Mouse (Mus musculus): ENCODE data around the gene Gapdhs. TPM values are rescaled to one million over a fixed set of nuclear protein-coding genes. Genes with fewer than 3 reads are reported as not detected.

The Gapdhs gene
- total RNA-seq, 1 experiment: not detected

DNA sequence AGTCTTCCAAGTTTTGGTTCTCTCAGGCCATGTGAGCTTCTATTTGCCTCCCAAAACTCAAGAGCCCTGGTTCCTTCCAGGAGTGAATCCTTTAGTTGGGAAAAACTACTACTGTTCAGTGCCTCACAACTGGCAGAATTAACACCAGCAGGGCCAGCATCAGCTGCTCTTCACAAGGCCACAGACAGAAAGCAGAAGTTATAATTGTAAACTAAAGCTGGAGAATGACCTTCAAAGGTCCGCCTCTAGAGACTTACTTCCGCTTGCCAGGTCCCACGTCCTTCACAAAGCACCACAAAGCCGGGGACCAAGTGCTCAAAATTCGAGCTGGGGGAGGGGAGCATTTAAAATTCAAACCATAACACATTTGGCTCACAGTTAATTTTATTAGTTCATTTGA is 45.4 kb downstream of the Gapdhs start:
- no peak for DNase-seq (ENCODE audit: low read depth, low spot score)
- no peaks in the 10 kb centered on the region for H3K36me3 ChIP-seq (ENCODE audit: control insufficient read depth, insufficient read depth, low read length, poor library complexity, severe bottlenecking)
- in situ Hi-C loops (cut with MboI; ENCODE audit: low sequenced_read_pairs in 2 of 2, unreplicated experiment in 2 of 2): no loop called here
- H3K4me3 ChIP-seq (ENCODE audit: insufficient read depth in 1 of 2, low read depth in 1 of 2, low read length in 2 of 2, poor library complexity in 1 of 2, severe bottlenecking in 1 of 2): no peak overlapping the region
- TF ChIP-seq ZNF384 (IDR thresholded peaks at IDR 0.05; ENCODE audit: low read depth, low read length): no peak
- no peak for TF ChIP-seq HCFC1 (IDR thresholded peaks at IDR 0.05; ENCODE audit: borderline replicate concordance, insufficient read depth, low read length)
- TF ChIP-seq ZC3H11A (IDR thresholded peaks at IDR 0.05; ENCODE audit: borderline replicate concordance, low read depth, low read length): no peak
- no peak for TF ChIP-seq CHD2 (IDR thresholded peaks at IDR 0.05; ENCODE audit: low read depth, low read length)
- no peak for TF ChIP-seq MAFK (IDR thresholded peaks at IDR 0.05; ENCODE audit: insufficient read depth, low read depth, low read length)
- no peaks in the 10 kb centered on the region for H3K9me3 ChIP-seq (ENCODE audit: control insufficient read depth, insufficient read depth, low read depth, low read length)
- H3K9ac ChIP-seq (ENCODE audit: insufficient read depth, low read depth, low read length, poor library complexity, severe bottlenecking): no peak overlapping the region
- no peak overlapping the region for H3K27ac ChIP-seq (ENCODE audit: insufficient read depth, low read depth, low read length, poor library complexity, severe bottlenecking)
- peaks cover 0 to 5% of the 10 kb centered on the region in 2 experiments; a peak in 1 of 4 replicates for H3K4me1 ChIP-seq (ENCODE audit: control insufficient read depth in 2 of 2, insufficient read depth in 2 of 2, low read length in 2 of 2, poor library complexity in 1 of 2)

DNA sequence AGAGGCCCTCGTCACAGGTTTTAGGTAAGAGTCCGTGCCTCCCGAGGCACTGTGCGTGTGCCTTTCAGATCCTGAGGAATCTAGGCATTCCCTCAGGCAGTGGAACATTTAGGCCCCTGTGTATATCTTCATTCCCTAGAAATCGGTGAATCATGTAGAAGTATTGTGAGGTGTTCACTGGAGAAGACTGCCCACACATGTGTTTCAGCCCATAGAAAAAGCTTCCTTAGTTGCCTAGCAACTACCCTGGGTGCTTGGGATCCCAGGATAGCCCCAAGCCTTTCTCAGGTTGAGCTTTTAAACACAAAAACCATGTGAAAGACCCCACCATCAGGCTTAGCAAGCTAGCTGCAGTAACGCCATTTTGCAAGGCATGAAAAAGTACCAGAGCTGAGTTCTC is 55.2 kb downstream of the Gapdhs start:
- Histone ChIP-seq H3K27ac (ENCODE audit: insufficient read depth, low read depth, low read length, poor library complexity, severe bottlenecking) (no peak overlapping the region), H3K4me1 (ENCODE audit: control insufficient read depth in 2 of 2, insufficient read depth in 2 of 2, low read length in 2 of 2, poor library complexity in 1 of 2) (no peaks in the 10 kb centered on the region), H3K36me3 (ENCODE audit: control insufficient read depth, insufficient read depth, low read length, poor library complexity, severe bottlenecking) (no peaks in the 10 kb centered on the region), H3K9ac (ENCODE audit: insufficient read depth, low read depth, low read length, poor library complexity, severe bottlenecking) (no peak overlapping the region), H3K9me3 (ENCODE audit: control insufficient read depth, insufficient read depth, low read depth, low read length) (no peaks in the 10 kb centered on the region), H3K4me3 (ENCODE audit: insufficient read depth in 1 of 2, low read depth in 1 of 2, low read length in 2 of 2, poor library complexity in 1 of 2, severe bottlenecking in 1 of 2) (no peak overlapping the region)
- no peak for DNase-seq (ENCODE audit: low read depth, low spot score)
- in situ Hi-C loops (cut with MboI; ENCODE audit: low sequenced_read_pairs in 2 of 2, unreplicated experiment in 2 of 2): no loop called here
- TF ChIP-seq CHD2 (IDR thresholded peaks at IDR 0.05; ENCODE audit: low read depth, low read length): no peak
- no peak for TF ChIP-seq HCFC1 (IDR thresholded peaks at IDR 0.05; ENCODE audit: borderline replicate concordance, insufficient read depth, low read length)
- no peak for TF ChIP-seq ZC3H11A (IDR thresholded peaks at IDR 0.05; ENCODE audit: borderline replicate concordance, low read depth, low read length)
- TF ChIP-seq MAFK (IDR thresholded peaks at IDR 0.05; ENCODE audit: insufficient read depth, low read depth, low read length): no peak
- TF ChIP-seq ZNF384 (IDR thresholded peaks at IDR 0.05; ENCODE audit: low read depth, low read length): no peak

DNA sequence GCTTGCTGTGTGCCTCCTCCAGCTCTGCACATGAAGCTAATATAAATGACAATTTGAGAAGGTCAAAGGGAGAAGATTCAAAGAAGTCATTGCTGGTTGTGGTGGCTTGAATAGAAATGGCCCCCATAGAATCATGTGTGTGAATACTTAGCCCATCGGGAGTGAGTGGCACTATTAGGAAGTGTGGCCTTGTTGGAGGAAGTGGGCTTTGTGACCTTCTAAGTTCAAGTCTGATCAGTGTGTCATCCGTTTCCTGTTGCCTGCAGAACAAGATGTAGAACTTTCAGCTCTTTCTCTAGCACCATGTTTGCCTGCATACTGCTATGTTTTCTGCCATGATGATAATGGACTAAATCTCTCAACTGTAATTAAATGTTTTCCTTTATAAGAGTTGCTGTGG is 60.1 kb downstream of the Gapdhs start:
- no peaks in the 10 kb centered on the region for H3K9me3 ChIP-seq (ENCODE audit: control insufficient read depth, insufficient read depth, low read depth, low read length)
- H3K4me1 ChIP-seq (ENCODE audit: control insufficient read depth in 2 of 2, insufficient read depth in 2 of 2, low read length in 2 of 2, poor library complexity in 1 of 2): no peaks in the 10 kb centered on the region
- H3K27ac ChIP-seq (ENCODE audit: insufficient read depth, low read depth, low read length, poor library complexity, severe bottlenecking): no peak overlapping the region
- DNase-seq (ENCODE audit: low read depth, low spot score): no peak
- no peaks in the 10 kb centered on the region for H3K36me3 ChIP-seq (ENCODE audit: control insufficient read depth, insufficient read depth, low read length, poor library complexity, severe bottlenecking)
- TF ChIP-seq MAFK (IDR thresholded peaks at IDR 0.05; ENCODE audit: insufficient read depth, low read depth, low read length) (no peak), CHD2 (IDR thresholded peaks at IDR 0.05; ENCODE audit: low read depth, low read length) (no peak), ZNF384 (IDR thresholded peaks at IDR 0.05; ENCODE audit: low read depth, low read length) (no peak), ZC3H11A (IDR thresholded peaks at IDR 0.05; ENCODE audit: borderline replicate concordance, low read depth, low read length) (no peak), HCFC1 (IDR thresholded peaks at IDR 0.05; ENCODE audit: borderline replicate concordance, insufficient read depth, low read length) (no peak)
- H3K9ac ChIP-seq (ENCODE audit: insufficient read depth, low read depth, low read length, poor library complexity, severe bottlenecking): no peak overlapping the region
- no peak overlapping the region for H3K4me3 ChIP-seq (ENCODE audit: insufficient read depth in 1 of 2, low read depth in 1 of 2, low read length in 2 of 2, poor library complexity in 1 of 2, severe bottlenecking in 1 of 2)
- in situ Hi-C loops (cut with MboI; ENCODE audit: low sequenced_read_pairs in 2 of 2, unreplicated experiment in 2 of 2): no loop called here

DNA sequence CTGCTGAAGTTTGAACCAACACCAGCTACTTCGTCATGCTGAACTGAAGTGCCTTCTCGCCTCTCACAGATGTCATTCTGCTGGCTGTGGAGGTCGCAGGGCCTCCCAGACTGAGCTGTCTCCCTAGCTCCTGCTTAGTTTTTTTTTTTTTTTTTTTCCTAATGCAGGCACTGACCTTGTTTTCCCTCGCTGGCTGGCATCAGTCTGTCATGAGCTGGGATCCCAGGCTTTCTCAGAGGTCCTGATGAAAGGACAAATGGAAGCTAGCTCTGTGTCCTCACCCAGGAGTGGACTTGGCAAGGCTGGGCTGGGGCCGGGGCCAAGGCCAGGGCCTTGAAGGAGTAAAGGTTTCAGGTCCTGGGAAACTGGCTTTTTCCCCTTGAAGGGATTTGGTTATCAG is 61.6 kb downstream of the Gapdhs start:
- in situ Hi-C loops (cut with MboI; ENCODE audit: low sequenced_read_pairs in 2 of 2, unreplicated experiment in 2 of 2): no loop called here
- no peak for TF ChIP-seq ZNF384 (IDR thresholded peaks at IDR 0.05; ENCODE audit: low read depth, low read length)
- no peak for TF ChIP-seq MAFK (IDR thresholded peaks at IDR 0.05; ENCODE audit: insufficient read depth, low read depth, low read length)
- TF ChIP-seq ZC3H11A (IDR thresholded peaks at IDR 0.05; ENCODE audit: borderline replicate concordance, low read depth, low read length): no peak
- no peak for TF ChIP-seq HCFC1 (IDR thresholded peaks at IDR 0.05; ENCODE audit: borderline replicate concordance, insufficient read depth, low read length)
- no peak for TF ChIP-seq CHD2 (IDR thresholded peaks at IDR 0.05; ENCODE audit: low read depth, low read length)
- Histone ChIP-seq H3K4me3 (ENCODE audit: insufficient read depth in 1 of 2, low read depth in 1 of 2, low read length in 2 of 2, poor library complexity in 1 of 2, severe bottlenecking in 1 of 2) (no peak overlapping the region), H3K27ac (ENCODE audit: insufficient read depth, low read depth, low read length, poor library complexity, severe bottlenecking) (no peak overlapping the region), H3K9ac (ENCODE audit: insufficient read depth, low read depth, low read length, poor library complexity, severe bottlenecking) (no peak overlapping the region), H3K36me3 (ENCODE audit: control insufficient read depth, insufficient read depth, low read length, poor library complexity, severe bottlenecking) (no peaks in the 10 kb centered on the region), H3K9me3 (ENCODE audit: control insufficient read depth, insufficient read depth, low read depth, low read length) (no peaks in the 10 kb centered on the region), H3K4me1 (ENCODE audit: control insufficient read depth in 2 of 2, insufficient read depth in 2 of 2, low read length in 2 of 2, poor library complexity in 1 of 2) (no peaks in the 10 kb centered on the region)
- DNase-seq (ENCODE audit: low read depth, low spot score): no peak

Other genes with a start within 250 kb of the Gapdhs start
- gene Arhgap33, start 208.6 kb downstream of the Gapdhs start, total RNA-seq (2012; rRNA removed): 1.0 and 1.4 TPM in 2 replicates
- 1.6 and 4.1 TPM in 2 replicates for gene Hspb6, start 191.5 kb downstream of the Gapdhs start, total RNA-seq (2012; rRNA removed)
- gene Proser3, start 191.4 kb downstream of the Gapdhs start, total RNA-seq (2012; rRNA removed): 6.8 and 10.8 TPM in 2 replicates
- 12.4 and 15.8 TPM in 2 replicates for gene Lin37, start 183.8 kb downstream of the Gapdhs start, total RNA-seq (2012; rRNA removed)
- gene U2af1l4, start 180.4 kb downstream of the Gapdhs start, total RNA-seq (2012; rRNA removed): 56.9 and 65.8 TPM in 2 replicates
- 4.1 and 6.8 TPM in 2 replicates for gene Gm49396, start 180.3 kb downstream of the Gapdhs start, total RNA-seq (2012; rRNA removed)
- gene Psenen, start 180.1 kb downstream of the Gapdhs start, total RNA-seq (2012; rRNA removed): 64.9 and 65.3 TPM in 2 replicates
- 1.3 and 3.3 TPM in 2 replicates for gene Igflr1, start 178.3 kb downstream of the Gapdhs start, total RNA-seq (2012; rRNA removed)
- 73.7 and 98.6 TPM in 2 replicates for gene Kmt2b, start 155.0 kb downstream of the Gapdhs start, total RNA-seq (2012; rRNA removed)
- 20.8 and 24.6 TPM in 2 replicates for gene Zbtb32, start 144.8 kb downstream of the Gapdhs start, total RNA-seq (2012; rRNA removed)
- 1.8 and 2.5 TPM in 2 replicates for gene Upk1a, start 130.8 kb downstream of the Gapdhs start, total RNA-seq (2012; rRNA removed)
- gene Cox6b1, start 117.5 kb downstream of the Gapdhs start, total RNA-seq (2012; rRNA removed): 478 and 576 TPM in 2 replicates
- 1.5 and 2.1 TPM in 2 replicates for gene Etv2, start 107.8 kb downstream of the Gapdhs start, total RNA-seq (2012; rRNA removed)
- gene Rbm42, start 93.4 kb downstream of the Gapdhs start, total RNA-seq (2012; rRNA removed): 66.5 and 86.0 TPM in 2 replicates
- 25.1 and 41.4 TPM in 2 replicates for gene Haus5, start 78.7 kb downstream of the Gapdhs start, total RNA-seq (2012; rRNA removed)
- 0.36 and 0.37 TPM in 2 replicates for gene Pmis2, start 72.1 kb downstream of the Gapdhs start, total RNA-seq (2012; rRNA removed)
- 1.1 and 2.4 TPM in 2 replicates for gene 2200002J24Rik, start 44.8 kb downstream of the Gapdhs start, total RNA-seq (2012; rRNA removed)
- gene Atp4a, start 31.5 kb downstream of the Gapdhs start, total RNA-seq (2012; rRNA removed): 1.4 and 5.0 TPM in 2 replicates
- 137 and 155 TPM in 2 replicates for gene Tmem147, start 14.1 kb downstream of the Gapdhs start, total RNA-seq (2012; rRNA removed)
- 9.8 and 20.8 TPM in 2 replicates for gene Sbsn, start 7.8 kb upstream of the Gapdhs start, total RNA-seq (2012; rRNA removed)
- gene Dmkn, start 20.1 kb upstream of the Gapdhs start, total RNA-seq (2012; rRNA removed): 1.9 and 4.9 TPM in 2 replicates
- gene Krtdap, start 44.2 kb upstream of the Gapdhs start, total RNA-seq (2012; rRNA removed): 3.2 and 4.9 TPM in 2 replicates
- gene Ffar2, start 80.1 kb upstream of the Gapdhs start, total RNA-seq (2012; rRNA removed): not detected in 2 replicates
- 1.0 and 1.2 TPM in 2 replicates for gene Ffar3, start 112.5 kb upstream of the Gapdhs start, total RNA-seq (2012; rRNA removed)
- 0.04 and 0.16 TPM in 2 replicates for gene Ffar1, start 117.9 kb upstream of the Gapdhs start, total RNA-seq (2012; rRNA removed)
- 0.16 and 0.45 TPM in 2 replicates for gene Cd22, start 136.7 kb upstream of the Gapdhs start, total RNA-seq (2012; rRNA removed)
- gene Mag, start 171.2 kb upstream of the Gapdhs start, total RNA-seq (2012; rRNA removed): 0.22 and 0.37 TPM in 2 replicates
- not detected in 2 replicates for gene Hamp2, start 181.0 kb upstream of the Gapdhs start, total RNA-seq (2012; rRNA removed)
- gene Hamp, start 200.4 kb upstream of the Gapdhs start, total RNA-seq (2012; rRNA removed): not detected in 2 replicates
- gene Usf2, start 213.1 kb upstream of the Gapdhs start, total RNA-seq (2012; rRNA removed): 30.2 and 32.1 TPM in 2 replicates
- gene Lsr, start 229.8 kb upstream of the Gapdhs start, total RNA-seq (2012; rRNA removed): 54.6 and 102 TPM in 2 replicates
- 0.67 and 1.6 TPM in 2 replicates for gene Fam187b, start 230.1 kb upstream of the Gapdhs start, total RNA-seq (2012; rRNA removed)